Mouse (Mus musculus): ENCODE measurements at regions not wholly inside any gene's neighbourhood (a gene's known extent, or its start where the extent isn't known, plus 50 kb on each side); places are given as distances from the start of the nearest gene placed in this dataset.

- H3K27me3 ChIP-seq (ENCODE audit: control insufficient read depth, insufficient read depth, low read length), result no peaks in the 10 kb centered on the region
- H3K4me2 ChIP-seq (replicated peaks; ENCODE audit: low read depth, low read length), result no peak overlapping the region
- H3K9ac ChIP-seq (ENCODE audit: low read depth, low read length), result no peak overlapping the region
- H3K4me1 ChIP-seq (replicated peaks; ENCODE audit: control insufficient read depth, insufficient read depth, low read length), result no peaks in the 10 kb centered on the region
- no peak for DNase-seq (ENCODE audit: low spot score)
- no peak for ATAC-seq (ENCODE audit: low FRiP score)
- WGBS, result 90% methylated on average over 9 of the region's 9 CpGs
- H3K27ac ChIP-seq (ENCODE audit: low read depth, low read length), result no peak overlapping the region
- no peak overlapping the region for H3K4me3 ChIP-seq (ENCODE audit: low read depth, low read length)
- no peaks in the 10 kb centered on the region for H3K9me3 ChIP-seq (ENCODE audit: control insufficient read depth, low read length)
- no peaks in the 10 kb centered on the region for H3K36me3 ChIP-seq (ENCODE audit: control insufficient read depth, insufficient read depth, low read length)
These were observed 102.0 kb upstream of the Map1b start for GRCm38 (mm10) chr13:99618332-99618731.

- no peaks in the 10 kb centered on the region for H3K27me3 ChIP-seq (ENCODE audit: control insufficient read depth, insufficient read depth, low read length)
- no peak overlapping the region for H3K27ac ChIP-seq (ENCODE audit: low read depth, low read length)
- ATAC-seq (ENCODE audit: low FRiP score) (no peak), DNase-seq (ENCODE audit: low spot score) (no peak)
- no peak overlapping the region for H3K4me3 ChIP-seq (ENCODE audit: low read depth, low read length)
- no peaks in the 10 kb centered on the region for H3K9me3 ChIP-seq (ENCODE audit: control insufficient read depth, low read length)
- no peaks in the 10 kb centered on the region for H3K4me1 ChIP-seq (replicated peaks; ENCODE audit: control insufficient read depth, insufficient read depth, low read length)
- H3K9ac ChIP-seq (ENCODE audit: low read depth, low read length), result no peak overlapping the region
- H3K4me2 ChIP-seq (replicated peaks; ENCODE audit: low read depth, low read length), result no peak overlapping the region
- WGBS, result 85% methylated on average over 5 of the region's 5 CpGs
- H3K36me3 ChIP-seq (ENCODE audit: control insufficient read depth, insufficient read depth, low read length), result no peaks in the 10 kb centered on the region
These were observed 101.1 kb upstream of the Map1b start for GRCm38 (mm10) chr13:99617457-99617856.

- Histone ChIP-seq H3K9ac (ENCODE audit: low read depth, low read length) (no peak overlapping the region), H3K27me3 (ENCODE audit: control insufficient read depth, insufficient read depth, low read length) (no peaks in the 10 kb centered on the region), H3K9me3 (ENCODE audit: control insufficient read depth, low read length) (no peaks in the 10 kb centered on the region), H3K4me1 (replicated peaks; ENCODE audit: control insufficient read depth, insufficient read depth, low read length) (peaks cover 4% of the 10 kb centered on the region), H3K27ac (ENCODE audit: low read depth, low read length) (no peak overlapping the region), H3K36me3 (ENCODE audit: control insufficient read depth, insufficient read depth, low read length) (no peaks in the 10 kb centered on the region), H3K4me3 (ENCODE audit: low read depth, low read length) (no peak overlapping the region), H3K4me2 (replicated peaks; ENCODE audit: low read depth, low read length) (no peak overlapping the region)
- 78% methylated on average over 18 of the region's 18 CpGs for WGBS
- DNase-seq (ENCODE audit: low spot score), result no peak
- ATAC-seq (ENCODE audit: low FRiP score), result no peak
These were observed 95.6 kb upstream of the Map1b start for GRCm38 (mm10) chr13:99611715-99612494.

GRCm38 (mm10) chr13:99610498-99610897 is 94.2 kb upstream of the Map1b start:
- no peak overlapping the region for H3K27ac ChIP-seq (ENCODE audit: low read depth, low read length)
- ATAC-seq (ENCODE audit: low FRiP score), result no peak; the same call in 1 of the 2 replicates

GRCm38 (mm10) chr13:99609151-99610146 is 93.1 kb upstream of the Map1b start:
- Histone ChIP-seq H3K27me3 (ENCODE audit: control insufficient read depth, insufficient read depth, low read length) (no peaks in the 10 kb centered on the region), H3K36me3 (ENCODE audit: control insufficient read depth, insufficient read depth, low read length) (no peaks in the 10 kb centered on the region), H3K27ac (ENCODE audit: low read depth, low read length) (no peak overlapping the region), H3K4me3 (ENCODE audit: low read depth, low read length) (no peak overlapping the region), H3K9me3 (ENCODE audit: control insufficient read depth, low read length) (no peaks in the 10 kb centered on the region), H3K4me1 (replicated peaks; ENCODE audit: control insufficient read depth, insufficient read depth, low read length) (peaks cover 4% of the 10 kb centered on the region), H3K9ac (ENCODE audit: low read depth, low read length) (no peak overlapping the region), H3K4me2 (replicated peaks; ENCODE audit: low read depth, low read length) (0 out of 2 replicates have a peak overlapping the region, but pooled peaks have one; percentile 15)
- ATAC-seq (ENCODE audit: low FRiP score) (peak; percentile 79), DNase-seq (ENCODE audit: low spot score) (peak; percentile 70)
- 31% methylated on average over 9 of the region's 9 CpGs for WGBS

More at GRCm38 (mm10) chr13:99610498-99610897, 94.2 kb upstream of the Map1b start:
- H3K9ac ChIP-seq (ENCODE audit: low read depth, low read length), result no peak overlapping the region
- peaks cover 4% of the 10 kb centered on the region for H3K4me1 ChIP-seq (replicated peaks; ENCODE audit: control insufficient read depth, insufficient read depth, low read length)
- no peaks in the 10 kb centered on the region for H3K9me3 ChIP-seq (ENCODE audit: control insufficient read depth, low read length)
- no peaks in the 10 kb centered on the region for H3K27me3 ChIP-seq (ENCODE audit: control insufficient read depth, insufficient read depth, low read length)
- H3K36me3 ChIP-seq (ENCODE audit: control insufficient read depth, insufficient read depth, low read length), result no peaks in the 10 kb centered on the region
- DNase-seq (ENCODE audit: low spot score), result no peak
- no peak overlapping the region for H3K4me2 ChIP-seq (replicated peaks; ENCODE audit: low read depth, low read length)
- H3K4me3 ChIP-seq (ENCODE audit: low read depth, low read length), result no peak overlapping the region
- 79% methylated on average over 5 of the region's 5 CpGs for WGBS

GRCm38 (mm10) chr13:99608591-99608990 is 92.3 kb upstream of the Map1b start:
- Histone ChIP-seq H3K9me3 (ENCODE audit: control insufficient read depth, low read length) (no peaks in the 10 kb centered on the region), H3K4me1 (replicated peaks; ENCODE audit: control insufficient read depth, insufficient read depth, low read length) (peaks cover 4% of the 10 kb centered on the region), H3K27ac (ENCODE audit: low read depth, low read length) (no peak overlapping the region), H3K4me3 (ENCODE audit: low read depth, low read length) (no peak overlapping the region), H3K9ac (ENCODE audit: low read depth, low read length) (no peak overlapping the region), H3K36me3 (ENCODE audit: control insufficient read depth, insufficient read depth, low read length) (no peaks in the 10 kb centered on the region), H3K27me3 (ENCODE audit: control insufficient read depth, insufficient read depth, low read length) (no peaks in the 10 kb centered on the region), H3K4me2 (replicated peaks; ENCODE audit: low read depth, low read length) (no peak overlapping the region)
- DNase-seq (ENCODE audit: low spot score) (no peak), ATAC-seq (ENCODE audit: low FRiP score) (0 out of 2 replicates have a peak, but pooled peaks have one; percentile 8)
- 52% methylated on average over 5 of the region's 5 CpGs for WGBS

- H3K27me3 ChIP-seq (ENCODE audit: control insufficient read depth, insufficient read depth, low read length), result no peaks in the 10 kb centered on the region
- no peak overlapping the region for H3K9ac ChIP-seq (ENCODE audit: low read depth, low read length)
- H3K27ac ChIP-seq (ENCODE audit: low read depth, low read length), result no peak overlapping the region
- H3K4me1 ChIP-seq (replicated peaks; ENCODE audit: control insufficient read depth, insufficient read depth, low read length), result peaks cover 4% of the 10 kb centered on the region
- no peaks in the 10 kb centered on the region for H3K9me3 ChIP-seq (ENCODE audit: control insufficient read depth, low read length)
- no peaks in the 10 kb centered on the region for H3K36me3 ChIP-seq (ENCODE audit: control insufficient read depth, insufficient read depth, low read length)
- H3K4me2 ChIP-seq (replicated peaks; ENCODE audit: low read depth, low read length), result no peak overlapping the region
- H3K4me3 ChIP-seq (ENCODE audit: low read depth, low read length), result no peak overlapping the region
- no peak for ATAC-seq (ENCODE audit: low FRiP score)
- 87% methylated on average over 6 of the region's 6 CpGs for WGBS
- no peak for DNase-seq (ENCODE audit: low spot score)
These were observed 90.9 kb upstream of the Map1b start for GRCm38 (mm10) chr13:99607208-99607607.

GRCm38 (mm10) chr13:99606606-99606990 is 90.3 kb upstream of the Map1b start:
- Histone ChIP-seq H3K4me3 (ENCODE audit: low read depth, low read length) (no peak overlapping the region), H3K4me1 (replicated peaks; ENCODE audit: control insufficient read depth, insufficient read depth, low read length) (peaks cover 4% of the 10 kb centered on the region), H3K9me3 (ENCODE audit: control insufficient read depth, low read length) (no peaks in the 10 kb centered on the region), H3K9ac (ENCODE audit: low read depth, low read length) (no peak overlapping the region), H3K27me3 (ENCODE audit: control insufficient read depth, insufficient read depth, low read length) (no peaks in the 10 kb centered on the region), H3K36me3 (ENCODE audit: control insufficient read depth, insufficient read depth, low read length) (no peaks in the 10 kb centered on the region), H3K4me2 (replicated peaks; ENCODE audit: low read depth, low read length) (no peak overlapping the region), H3K27ac (ENCODE audit: low read depth, low read length) (no peak overlapping the region)
- DNase-seq (ENCODE audit: low spot score) (peak; percentile 34), ATAC-seq (ENCODE audit: low FRiP score) (no peak)
- 64% methylated on average over 1 of the region's 1 CpGs for WGBS
